28 mouse cellular contexts compared by ENCODE assay signal in genomic region chr5:48410348-48410747, GRCm38 (mm10).
DNase-seq lines count a peak whose midpoint lies in the region; ATAC-seq and TF ChIP-seq lines count a peak whose summit lies in the region.
"Had no signal": no experiment of that assay in that cellular context is flagged by ENCODE, and none has a peak within 500 bp of the region (broad histone marks: within the 10 kb centered on the region; RNA-seq: fewer than 3 reads in every experiment).

No protein-coding gene starts in this region.

- no peak overlapping the region for H3K9ac ChIP-seq in lung, embryonic 14.5 days
- no peak overlapping the region for H3K9ac ChIP-seq in lung, postnatal 0 days (replicated peaks; ENCODE audit: low read depth)
- H3K9ac ChIP-seq: embryonic facial prominence, embryonic 12.5 days; forebrain, postnatal 0 days; heart, embryonic 15.5 days; limb, embryonic 15.5 days; liver, embryonic 14.5 days; midbrain, embryonic 13.5 days had no signal

- peak; percentile 65; the same call in 1 of the 2 replicates for ATAC-seq in lung, embryonic 14.5 days (ENCODE audit: insufficient read depth)
- no peak for ATAC-seq in lung, postnatal 0 days
- ATAC-seq: forebrain, postnatal 0 days; hindbrain, postnatal 0 days; intestine, embryonic 16.5 days; midbrain, embryonic 13.5 days; Patski had no signal

- 63% methylated on average over 5 of the region's 5 CpGs for whole genome bisulfite sequencing in lung, embryonic 14.5 days
- WGBS in lung, postnatal 0 days, result 70% methylated on average over 5 of the region's 5 CpGs

- H3K4me1 ChIP-seq in lung, embryonic 14.5 days (ENCODE audit: insufficient read depth), result no peaks in the 10 kb centered on the region
- no peaks in the 10 kb centered on the region for H3K4me1 ChIP-seq in lung, postnatal 0 days (ENCODE audit: insufficient read depth, low read depth, low read length)
- H3K4me1 ChIP-seq: embryonic facial prominence, embryonic 12.5 days; heart, embryonic 15.5 days; limb, embryonic 15.5 days; megakaryocyte, embryonic 14.5 days had no signal

- no peak overlapping the region for H3K4me3 ChIP-seq in lung, embryonic 14.5 days (ENCODE audit: low read depth, low read length)
- H3K4me3 ChIP-seq in lung, postnatal 0 days (ENCODE audit: low read depth, low read length), result no peak overlapping the region
- H3K4me3 ChIP-seq in layer of hippocampus, adult 2 months, result no peak overlapping the region
- H3K4me3 ChIP-seq: embryonic facial prominence, embryonic 12.5 days; heart, embryonic 15.5 days; limb, embryonic 15.5 days; megakaryocyte, embryonic 14.5 days; midbrain, embryonic 13.5 days had no signal

- DNase-seq in heart, postnatal 4 days, result peak; percentile 16
- DNase-seq in heart, adult 11 months, result no peak
- peak; percentile 55 for DNase-seq in lung, embryonic 14.5 days
- DNase-seq in lung, postnatal 0 days (ENCODE audit: low spot score), result no peak
- DNase-seq in adrenal gland, adult 2 months, result peak; percentile 80
- peak; percentile 39 for DNase-seq in testis, postnatal 10 days (ENCODE audit: low spot score)
- no peak for DNase-seq in layer of hippocampus, adult 2 months (ENCODE audit: low spot score in 2 of 2)
- no peak for DNase-seq in right cerebral cortex, postnatal 14 days
- DNase-seq: B cell, adult 2 months; cerebellum, adult 11-12 months; cerebellum, postnatal 14 days; forebrain, postnatal 0 days; gastrocnemius, postnatal 36 days; left cerebral cortex, postnatal 4 days; lung, postnatal 10 days; right cerebral cortex, postnatal 25 days; thymus, postnatal 36 days had no signal

- H3K27me3 ChIP-seq in lung, embryonic 14.5 days (ENCODE audit: insufficient read depth, low read length), result no peaks in the 10 kb centered on the region
- H3K27me3 ChIP-seq in lung, postnatal 0 days (replicated peaks; ENCODE audit: insufficient read depth, low read length), result no peaks in the 10 kb centered on the region
- H3K27me3 ChIP-seq: CH12.LX; embryonic facial prominence, embryonic 12.5 days; heart, embryonic 15.5 days; limb, embryonic 15.5 days; megakaryocyte, embryonic 14.5 days; midbrain, embryonic 13.5 days; Patski had no signal

- no peak overlapping the region for H3K4me2 ChIP-seq in lung, embryonic 14.5 days
- no peak overlapping the region for H3K4me2 ChIP-seq in lung, postnatal 0 days (replicated peaks; ENCODE audit: low read depth, low read length)
- H3K4me2 ChIP-seq: embryonic facial prominence, embryonic 12.5 days; heart, embryonic 15.5 days; limb, embryonic 15.5 days; midbrain, embryonic 13.5 days had no signal

- TF ChIP-seq CTCF in lung, embryonic 14.5 days (IDR thresholded peaks at IDR 0.05; ENCODE audit: low read depth), result no peak
- no peak for TF ChIP-seq CTCF in lung, postnatal 0 days (IDR thresholded peaks at IDR 0.05)
- no peak for TF ChIP-seq CTCF in layer of hippocampus, adult 2 months (conservative IDR thresholded peaks at IDR 0.05)

- no peaks in the 10 kb centered on the region for H3K36me3 ChIP-seq in lung, embryonic 14.5 days (ENCODE audit: insufficient read depth)
- H3K36me3 ChIP-seq in lung, postnatal 0 days (ENCODE audit: insufficient read depth, low read length), result no peaks in the 10 kb centered on the region
- H3K36me3 ChIP-seq: embryonic facial prominence, embryonic 12.5 days; G1E; heart, embryonic 15.5 days; midbrain, embryonic 13.5 days had no signal

- H3K9me3 ChIP-seq in lung, embryonic 14.5 days (ENCODE audit: low read depth, low read length), result no peaks in the 10 kb centered on the region
- H3K9me3 ChIP-seq in lung, postnatal 0 days (ENCODE audit: low read length), result no peaks in the 10 kb centered on the region
- H3K9me3 ChIP-seq: embryonic facial prominence, embryonic 12.5 days; G1E; heart, embryonic 15.5 days; limb, embryonic 15.5 days; megakaryocyte, embryonic 14.5 days; midbrain, embryonic 13.5 days had no signal

- TF ChIP-seq EP300 in lung, postnatal 0 days (IDR thresholded peaks at IDR 0.05), result no peak

- H3K27ac ChIP-seq in lung, embryonic 14.5 days (ENCODE audit: low read depth), result no peak overlapping the region
- H3K27ac ChIP-seq in lung, postnatal 0 days (ENCODE audit: low read length), result no peak overlapping the region
- no peak overlapping the region for H3K27ac ChIP-seq in layer of hippocampus, adult 2 months
- H3K27ac ChIP-seq: embryonic facial prominence, embryonic 12.5 days; heart, embryonic 15.5 days; hindbrain, postnatal 0 days; limb, embryonic 15.5 days; liver, embryonic 14.5 days; midbrain, embryonic 13.5 days had no signal

Comparison
In these comparisons a context has a peak if more than half of its experiments do, and no peak if none do; other contexts are left out.
1. DNase-seq: peak in heart, postnatal 4 days (single experiment), lung, embryonic 14.5 days (single experiment), adrenal gland, adult 2 months (single experiment) and testis, postnatal 10 days (single experiment); none in heart, adult 11 months (single experiment), lung, postnatal 0 days (single experiment), layer of hippocampus, adult 2 months (0 of 2) and right cerebral cortex, postnatal 14 days (single experiment).